Mouse (Mus musculus) heart, adult 2 months (tissue): ENCODE data around the gene Renbp.

Source experiments
- CTCF ChIP-seq: fragments of 200-600 bp; IDR thresholded peaks from 2 replicates; pipeline ENCODE4 v1.8.1; 2022; ENCODE audit warnings: antibody characterized with exemption, mild to moderate bottlenecking, moderate library complexity
- POLR2A ChIP-seq: fragments of 200-500 bp; IDR thresholded peaks from 2 replicates; pipeline ENCODE4 v1.6.1; 2011; ENCODE audit warnings: mild to moderate bottlenecking, low read depth, low read length, control low read depth; ENCODE audit not compliant: insufficient read depth

- TF ChIP-seq CTCF (no peak), POLR2A (no peak)
Measured at GRCm38 (mm10) chrX:73881036-73881427, 49.6 kb downstream of the Renbp start.
